Mouse (Mus musculus): ENCODE data around the gene Lurap1.

DNA sequence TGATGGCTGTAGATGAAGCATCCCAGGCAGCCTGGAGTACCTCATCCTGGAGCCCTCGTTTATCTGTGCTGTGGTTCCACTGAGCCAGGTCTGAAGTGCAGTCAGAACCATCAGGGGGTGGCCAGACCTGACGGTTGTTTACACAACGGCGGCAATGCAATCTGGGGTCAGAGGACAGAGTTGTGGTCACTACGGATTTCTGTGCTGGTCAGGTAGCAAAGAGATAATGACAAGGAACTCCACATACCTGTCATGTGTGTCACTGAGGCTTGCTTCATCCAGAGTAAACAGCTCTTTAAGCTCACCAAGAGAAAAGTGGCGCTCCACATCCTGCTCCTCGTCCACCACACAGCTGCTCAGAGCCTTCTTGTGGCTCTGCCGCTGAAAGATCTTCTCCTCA lies 53.9 kb downstream of the Lurap1 start:
- no peak for TF ChIP-seq CTCF (IDR thresholded peaks at IDR 0.05; ENCODE audit: borderline replicate concordance, extremely low read depth, insufficient read depth, insufficient read length)
- TF ChIP-seq POLR2A (IDR thresholded peaks at IDR 0.05; ENCODE audit: borderline replicate concordance, extremely low read depth, insufficient read depth, insufficient read length, poor library complexity, severe bottlenecking) = no peak
